Mouse (Mus musculus): Measurements from ENCODE around the gene Ap1b1. TPM values are rescaled to one million over a fixed set of nuclear protein-coding genes. Genes with fewer than 3 reads are reported as not detected.
A peak's percentile ranks its signal among the peaks of the same experiment; 100 is the strongest.

The Ap1b1 gene
- polyA plus RNA-seq, 1 experiment from 2014 or later, result 105 TPM

DNA sequence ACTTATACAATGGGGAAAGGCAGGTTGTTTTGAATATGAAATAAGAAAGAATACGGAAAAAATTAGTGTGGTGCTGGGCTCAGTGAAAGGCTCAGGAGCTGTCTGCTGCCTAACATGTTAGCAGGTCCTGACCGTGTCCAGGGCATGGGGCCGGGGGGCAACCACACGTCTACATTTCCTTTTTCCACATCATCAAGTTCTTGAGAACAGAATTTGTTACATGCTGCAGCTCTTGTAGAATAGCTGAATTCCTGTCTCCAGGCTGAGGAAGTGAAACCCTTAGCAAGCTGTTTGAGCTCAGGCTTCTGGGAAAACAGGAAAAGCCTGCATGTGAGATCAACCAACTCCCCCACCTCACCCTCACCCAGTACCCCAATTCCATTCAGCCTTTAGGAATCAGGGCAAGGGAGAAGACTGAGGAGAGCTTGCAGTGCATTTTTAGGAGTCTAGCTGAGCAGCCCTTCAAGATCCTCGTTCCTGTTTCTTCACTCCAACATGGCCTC, 25.6 kb downstream of the Ap1b1 start:
- no peaks in the 10 kb centered on the region for H3K4me1 ChIP-seq (replicated peaks)
- no peak overlapping the region for H3K4me3 ChIP-seq
- H3K9me3 ChIP-seq, result no peaks in the 10 kb centered on the region
- 83% methylated on average over 5 of the region's 5 CpGs for WGBS
- no peak overlapping the region for H3K27ac ChIP-seq (replicated peaks)
- ATAC-seq (ENCODE audit: low FRiP score, low read depth), result no peak
- peaks cover 48% of the 10 kb centered on the region for H3K36me3 ChIP-seq
- no peak overlapping the region for H3K9ac ChIP-seq
- no peak overlapping the region for H3K4me2 ChIP-seq
- H3K27me3 ChIP-seq, result no peaks in the 10 kb centered on the region

- H3K9me3 ChIP-seq, result no peaks in the 10 kb centered on the region
- no peak overlapping the region for H3K27ac ChIP-seq (replicated peaks)
- H3K4me1 ChIP-seq (replicated peaks), result no peaks in the 10 kb centered on the region
- no peak overlapping the region for H3K4me3 ChIP-seq
- no peak overlapping the region for H3K4me2 ChIP-seq
- WGBS, result 69% methylated on average over 2 of the region's 2 CpGs
- peaks cover 76% of the 10 kb centered on the region for H3K36me3 ChIP-seq
- ATAC-seq (ENCODE audit: low FRiP score, low read depth), result peak; percentile 54; the same call in 1 of the 2 replicates
- H3K9ac ChIP-seq, result no peak overlapping the region
- no peaks in the 10 kb centered on the region for H3K27me3 ChIP-seq
Measured at GRCm38 (mm10) chr11:5015720-5016119, 29.1 kb downstream of the Ap1b1 start.

DNA sequence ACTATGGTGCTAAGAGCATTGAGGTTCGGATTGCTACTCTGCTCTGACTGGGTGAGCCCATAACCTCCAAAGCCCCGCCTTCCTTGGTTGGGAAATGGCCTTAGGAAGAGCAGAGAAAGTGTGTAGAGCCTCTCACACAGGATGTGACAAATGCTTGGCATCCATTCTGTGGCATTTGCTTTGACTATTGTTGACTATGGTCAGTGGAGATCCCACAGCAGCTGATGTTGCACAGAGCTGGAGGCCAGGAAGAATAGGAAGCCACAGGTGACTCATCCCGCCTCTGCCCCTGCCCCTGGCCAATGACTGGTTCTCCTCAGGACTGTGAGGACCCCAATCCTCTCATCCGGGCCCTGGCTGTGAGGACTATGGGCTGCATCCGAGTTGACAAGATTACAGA, 29.7 kb downstream of the Ap1b1 start:
- H3K36me3 ChIP-seq, result peaks cover 76% of the 10 kb centered on the region
- H3K4me2 ChIP-seq, result no peak overlapping the region
- no peaks in the 10 kb centered on the region for H3K9me3 ChIP-seq
- WGBS, result 96% methylated on average over 5 of the region's 5 CpGs
- no peaks in the 10 kb centered on the region for H3K4me1 ChIP-seq (replicated peaks)
- no peak overlapping the region for H3K4me3 ChIP-seq
- H3K27me3 ChIP-seq, result no peaks in the 10 kb centered on the region
- no peak overlapping the region for H3K9ac ChIP-seq
- ATAC-seq (ENCODE audit: low FRiP score, low read depth), result no peak
- H3K27ac ChIP-seq (replicated peaks), result no peak overlapping the region

GRCm38 (mm10) chr11:5017506-5017905, 30.9 kb downstream of the Ap1b1 start:
- Histone ChIP-seq H3K4me2 (no peak overlapping the region), H3K9me3 (no peaks in the 10 kb centered on the region), H3K4me3 (no peak overlapping the region), H3K27ac (replicated peaks) (no peak overlapping the region), H3K27me3 (no peaks in the 10 kb centered on the region), H3K4me1 (replicated peaks) (no peaks in the 10 kb centered on the region), H3K36me3 (peaks cover 73% of the 10 kb centered on the region), H3K9ac (no peak overlapping the region)
- no peak for ATAC-seq (ENCODE audit: low FRiP score, low read depth)
- WGBS, result 71% methylated on average over 6 of the region's 6 CpGs

GRCm38 (mm10) chr11:5025108-5025507, 38.5 kb downstream of the Ap1b1 start:
- no peaks in the 10 kb centered on the region for H3K4me1 ChIP-seq (replicated peaks)
- no peak overlapping the region for H3K4me3 ChIP-seq
- H3K27ac ChIP-seq (replicated peaks), result no peak overlapping the region
- WGBS, result 100% methylated on average over 1 of the region's 1 CpGs
- ATAC-seq (ENCODE audit: low FRiP score, low read depth), result no peak
- H3K9me3 ChIP-seq, result no peaks in the 10 kb centered on the region
- no peak overlapping the region for H3K4me2 ChIP-seq
- H3K36me3 ChIP-seq, result peaks cover 72% of the 10 kb centered on the region
- H3K9ac ChIP-seq, result no peak overlapping the region
- no peaks in the 10 kb centered on the region for H3K27me3 ChIP-seq

DNA sequence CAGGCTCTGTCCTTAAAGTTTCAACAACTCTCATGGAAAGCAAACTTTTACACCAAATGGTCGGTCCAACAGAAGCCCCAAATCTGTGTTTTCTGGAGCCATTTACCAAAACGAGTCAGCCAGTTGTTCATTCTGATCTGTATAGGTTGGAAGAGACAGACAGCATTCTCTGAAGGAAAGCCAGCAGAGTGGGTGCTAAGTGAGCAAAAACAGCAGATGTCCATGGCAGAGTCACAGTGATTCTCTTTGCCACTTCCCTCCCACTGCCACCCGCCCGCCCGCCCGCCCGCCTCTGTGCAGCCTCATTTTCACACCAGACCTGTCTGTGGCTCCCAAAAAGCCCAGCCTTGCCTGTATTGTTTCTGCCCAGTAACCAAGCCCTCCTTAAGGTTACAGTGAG, 41.6 kb downstream of the Ap1b1 start:
- H3K4me3 ChIP-seq, result no peak overlapping the region
- no peak for ATAC-seq (ENCODE audit: low FRiP score, low read depth)
- H3K4me1 ChIP-seq (replicated peaks), result no peaks in the 10 kb centered on the region
- H3K4me2 ChIP-seq, result no peak overlapping the region
- WGBS, result 90% methylated on average over 7 of the region's 7 CpGs
- H3K36me3 ChIP-seq, result peaks cover 90% of the 10 kb centered on the region
- no peaks in the 10 kb centered on the region for H3K9me3 ChIP-seq
- no peak overlapping the region for H3K9ac ChIP-seq
- H3K27me3 ChIP-seq, result no peaks in the 10 kb centered on the region
- no peak overlapping the region for H3K27ac ChIP-seq (replicated peaks)

DNA sequence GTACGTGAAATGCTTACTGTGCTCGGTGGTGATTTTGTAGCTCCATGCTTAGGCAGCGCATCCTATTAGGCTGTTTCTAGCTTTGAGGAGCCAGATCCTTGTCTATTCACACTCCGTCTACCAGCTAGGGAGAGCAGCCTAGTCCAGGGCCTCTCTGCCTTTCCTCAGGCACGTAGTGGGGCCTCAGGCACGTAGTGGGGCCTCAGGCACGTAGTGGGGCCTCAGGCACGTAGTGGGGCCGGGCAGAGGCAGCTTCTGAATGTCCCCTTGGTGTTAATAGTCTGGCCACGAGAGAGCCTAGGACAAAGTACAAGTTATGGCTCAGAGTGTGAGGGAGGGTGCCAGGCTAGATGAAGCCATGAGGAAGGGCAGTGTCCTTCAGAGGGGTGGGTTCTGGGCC, 46.1 kb downstream of the Ap1b1 start:
- no peak for ATAC-seq (ENCODE audit: low FRiP score, low read depth)
- peaks cover 88% of the 10 kb centered on the region for H3K36me3 ChIP-seq
- WGBS, result 97% methylated on average over 10 of the region's 10 CpGs

DNA sequence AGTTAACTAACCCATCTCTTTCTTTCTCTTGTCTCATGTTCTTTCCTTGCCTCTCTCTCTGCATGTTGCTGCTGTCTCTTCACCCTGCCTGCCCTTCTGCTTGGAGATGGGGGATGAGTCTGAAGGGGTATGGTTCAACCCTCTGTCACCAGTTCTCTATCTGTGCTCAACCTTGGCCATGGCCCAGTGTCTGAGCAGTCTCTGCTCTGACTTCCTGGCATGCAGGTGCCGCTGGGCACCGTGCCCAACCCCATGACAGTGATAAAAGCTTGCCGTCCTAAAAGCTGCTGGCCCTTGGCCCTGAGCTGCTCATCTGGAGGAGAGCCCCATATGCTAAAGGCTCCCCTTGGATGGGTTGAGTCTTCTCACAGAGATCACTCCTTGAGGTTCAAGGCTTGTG, 46.5 kb downstream of the Ap1b1 start:
- no peak for ATAC-seq (ENCODE audit: low FRiP score, low read depth)
- Histone ChIP-seq H3K27me3 (no peaks in the 10 kb centered on the region), H3K9ac (no peak overlapping the region), H3K9me3 (no peaks in the 10 kb centered on the region), H3K4me2 (no peak overlapping the region), H3K27ac (replicated peaks) (no peak overlapping the region), H3K4me1 (replicated peaks) (no peaks in the 10 kb centered on the region), H3K4me3 (no peak overlapping the region), H3K36me3 (peaks cover 89% of the 10 kb centered on the region)
- WGBS, result 80% methylated on average over 3 of the region's 3 CpGs

More for the DNA sequence above, 46.1 kb downstream of the Ap1b1 start:
- Histone ChIP-seq H3K4me2 (no peak overlapping the region), H3K4me3 (no peak overlapping the region), H3K27ac (replicated peaks) (no peak overlapping the region), H3K9ac (no peak overlapping the region), H3K27me3 (no peaks in the 10 kb centered on the region), H3K9me3 (no peaks in the 10 kb centered on the region), H3K4me1 (replicated peaks) (no peaks in the 10 kb centered on the region)

DNA sequence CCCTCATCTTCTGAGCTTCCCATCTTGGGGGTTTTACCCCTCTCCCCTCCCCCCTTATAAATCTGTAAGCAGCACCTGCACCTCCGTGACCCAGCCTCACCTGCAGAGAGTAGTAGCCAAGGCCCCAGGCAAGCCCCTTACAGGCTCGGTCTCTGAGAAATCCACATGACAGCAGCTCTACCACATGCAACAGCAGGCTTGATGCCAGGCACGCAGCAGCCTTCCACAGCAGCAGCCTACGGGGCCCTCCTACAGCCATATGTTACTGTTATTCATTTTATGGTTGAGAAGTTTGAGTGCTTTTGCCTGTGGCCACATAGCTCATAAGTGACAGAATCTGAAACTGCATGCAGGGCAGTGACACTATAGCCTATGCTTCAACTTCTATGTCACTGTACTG, 48.8 kb downstream of the Ap1b1 start:
- Histone ChIP-seq H3K9ac (no peak overlapping the region), H3K27me3 (no peaks in the 10 kb centered on the region), H3K27ac (replicated peaks) (no peak overlapping the region), H3K4me3 (no peak overlapping the region), H3K4me1 (replicated peaks) (no peaks in the 10 kb centered on the region), H3K36me3 (peaks cover 92% of the 10 kb centered on the region), H3K9me3 (no peaks in the 10 kb centered on the region), H3K4me2 (no peak overlapping the region)
- 88% methylated on average over 4 of the region's 4 CpGs for WGBS
- no peak for ATAC-seq (ENCODE audit: low FRiP score, low read depth)

DNA sequence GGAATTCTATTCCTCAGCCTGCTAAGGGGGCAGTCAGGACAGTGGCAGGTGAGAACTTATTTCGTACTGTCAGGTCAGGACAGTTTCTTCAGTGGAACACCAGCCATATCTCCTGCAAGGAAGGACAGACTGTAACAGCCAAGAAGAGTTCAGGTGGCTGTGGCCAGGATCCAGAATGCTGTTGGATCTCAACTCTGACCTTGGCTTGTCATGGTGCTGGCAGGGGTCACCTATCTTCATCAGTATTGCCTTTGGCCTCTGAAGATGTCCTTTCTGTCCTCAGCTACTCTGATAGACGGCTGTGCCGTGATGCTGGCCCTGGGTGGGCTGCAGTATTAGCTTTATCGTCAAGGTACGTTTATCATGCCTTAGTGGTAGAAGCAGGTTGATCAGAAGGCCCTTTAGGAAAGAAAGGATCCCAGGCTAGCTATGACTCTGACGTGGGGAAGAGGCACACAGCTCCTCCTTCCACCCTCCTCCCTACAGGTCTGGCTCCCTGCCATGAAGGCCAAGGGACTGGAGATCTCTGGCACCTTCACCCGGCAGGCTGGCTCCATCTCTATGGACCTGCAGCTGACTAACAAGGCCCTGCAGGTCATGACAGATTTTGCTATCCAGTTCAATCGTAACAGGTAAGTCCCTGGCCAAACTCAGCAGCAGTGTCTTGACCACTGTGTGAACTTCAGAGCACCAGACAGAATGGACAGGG, 50.7 kb downstream of the Ap1b1 start:
- Histone ChIP-seq H3K4me2 (no peak overlapping the region), H3K36me3 (peaks cover 81% of the 10 kb centered on the region), H3K4me3 (no peak overlapping the region), H3K9ac (no peak overlapping the region), H3K27me3 (no peaks in the 10 kb centered on the region), H3K4me1 (replicated peaks) (no peaks in the 10 kb centered on the region), H3K9me3 (no peaks in the 10 kb centered on the region), H3K27ac (replicated peaks) (no peak overlapping the region)
- 88% methylated on average over 8 of the region's 8 CpGs for WGBS
- ATAC-seq (ENCODE audit: low FRiP score, low read depth), result no peak

DNA sequence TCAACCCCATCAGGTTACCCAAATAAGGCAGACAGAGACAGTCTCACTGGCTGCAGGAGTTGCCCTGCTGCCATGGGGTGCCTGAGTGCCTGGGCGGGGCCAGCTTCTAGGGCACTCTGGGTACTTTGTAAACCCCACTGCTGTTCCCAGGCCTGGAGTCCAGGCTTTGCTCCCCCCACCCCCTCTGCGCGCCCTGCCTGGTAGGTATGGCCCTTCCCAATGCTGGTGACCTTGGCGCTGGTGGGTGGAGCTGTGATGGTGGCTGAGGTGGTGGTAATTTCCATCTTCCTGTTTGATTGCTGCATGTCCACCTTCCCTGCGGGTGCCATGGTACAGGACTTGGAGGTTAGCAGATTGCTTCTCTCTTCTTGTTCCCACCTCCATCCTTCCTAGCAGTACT, 54.0 kb downstream of the Ap1b1 start:
- no peak for ATAC-seq (ENCODE audit: low FRiP score, low read depth)
- 94% methylated on average over 5 of the region's 5 CpGs for WGBS
- Histone ChIP-seq H3K27ac (replicated peaks) (no peak overlapping the region), H3K4me2 (no peak overlapping the region), H3K9me3 (no peaks in the 10 kb centered on the region), H3K9ac (no peak overlapping the region), H3K4me1 (replicated peaks) (no peaks in the 10 kb centered on the region), H3K36me3 (peaks cover 56% of the 10 kb centered on the region), H3K27me3 (no peaks in the 10 kb centered on the region), H3K4me3 (no peak overlapping the region)

GRCm38 (mm10) chr11:5041144-5041780, 54.6 kb downstream of the Ap1b1 start:
- H3K4me2 ChIP-seq, result no peak overlapping the region
- no peak overlapping the region for H3K27ac ChIP-seq (replicated peaks)
- no peaks in the 10 kb centered on the region for H3K4me1 ChIP-seq (replicated peaks)
- H3K9me3 ChIP-seq, result no peaks in the 10 kb centered on the region
- H3K36me3 ChIP-seq, result peaks cover 50% of the 10 kb centered on the region
- WGBS, result 75% methylated on average over 18 of the region's 18 CpGs
- no peak for ATAC-seq (ENCODE audit: low FRiP score, low read depth)
- no peaks in the 10 kb centered on the region for H3K27me3 ChIP-seq
- H3K9ac ChIP-seq, result no peak overlapping the region
- no peak overlapping the region for H3K4me3 ChIP-seq
